Mouse (Mus musculus): ENCODE data around the gene Homez.

DNA sequence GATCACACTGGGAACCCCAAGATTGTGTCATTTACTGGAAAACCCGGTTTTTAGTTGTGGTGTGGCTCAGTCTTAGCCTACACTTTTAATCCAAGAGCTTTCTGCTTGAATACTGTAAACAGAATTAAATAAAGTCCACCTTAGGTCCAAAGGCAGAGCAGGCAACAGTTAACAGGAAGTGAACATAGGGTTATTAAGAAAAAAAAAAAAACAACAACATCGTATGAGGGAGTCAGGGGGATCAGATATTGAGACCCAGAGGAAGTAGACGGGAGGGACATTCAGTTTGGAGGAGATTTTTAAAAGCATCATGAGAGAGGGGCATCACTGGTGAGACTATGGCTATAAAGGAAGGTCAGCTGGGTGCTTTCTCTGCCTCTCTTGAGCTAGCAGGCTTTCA, 4.5 kb downstream of the Homez start:
- TF ChIP-seq CTCF (IDR thresholded peaks at IDR 0.05; ENCODE audit: control insufficient read depth, insufficient read depth, low read length) (no peak), POLR2A (IDR thresholded peaks at IDR 0.05; ENCODE audit: borderline replicate concordance, control insufficient read depth, low read depth, low read length) (no peak)
